Mouse (Mus musculus): ENCODE measurements at regions not wholly inside any gene's neighbourhood (a gene's known extent, or its start where the extent isn't known, plus 50 kb on each side); places are given as distances from the start of the nearest gene placed in this dataset.

DNA sequence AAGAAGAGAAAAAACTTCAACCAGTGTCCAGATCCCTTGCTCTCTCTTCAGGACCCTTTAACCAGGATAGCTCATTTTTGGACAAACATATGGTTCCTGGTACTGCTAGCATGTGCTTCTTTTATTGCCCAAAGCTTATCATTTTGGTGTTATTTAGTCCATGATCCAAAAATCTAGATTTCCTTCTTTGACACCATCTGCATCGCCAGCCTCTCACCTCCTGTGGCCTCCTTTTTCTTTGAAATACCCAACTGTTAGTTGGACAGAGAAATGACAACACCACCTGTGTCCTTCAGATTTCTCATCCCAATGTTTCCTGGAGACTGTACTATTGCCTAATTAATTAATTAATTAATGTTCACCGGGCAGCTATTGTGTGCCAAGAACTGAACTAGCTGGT is 188.0 kb upstream of the Plppr1 start:
- DNase-seq = no peak

GRCm38 (mm10) chr4:48889074-48889592 is 169.9 kb upstream of the Plppr1 start:
- DNase-seq = no peak

GRCm38 (mm10) chr4:48904551-48904950 is 154.5 kb upstream of the Plppr1 start:
- no peak for DNase-seq

GRCm38 (mm10) chr4:48905196-48905867 is 153.7 kb upstream of the Plppr1 start:
- peak; percentile 5 for DNase-seq

DNA sequence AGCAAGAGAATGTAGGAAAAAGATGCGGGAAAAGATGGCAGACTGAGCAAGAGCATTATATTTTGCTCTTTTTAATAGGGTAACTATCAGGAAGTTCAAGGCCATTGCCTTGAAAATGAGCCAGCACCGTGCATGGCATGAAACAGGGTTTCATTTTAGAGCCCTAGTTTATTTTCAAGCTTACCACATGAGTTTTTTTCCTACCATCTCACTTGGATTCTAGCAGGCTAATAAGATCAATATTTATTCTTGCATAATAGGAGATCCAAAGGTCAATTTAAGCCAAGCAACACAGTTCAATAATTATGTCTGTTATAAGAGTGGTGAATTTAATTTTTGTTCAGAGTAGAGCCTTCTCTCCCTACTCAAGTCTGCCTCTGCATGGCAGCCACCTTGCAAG is 149.9 kb upstream of the Plppr1 start:
- peak; percentile 17 for DNase-seq

- no peak for DNase-seq
These were observed 145.8 kb upstream of the Plppr1 start for GRCm38 (mm10) chr4:48913301-48913700.

GRCm38 (mm10) chr4:48924576-48925459 is 134.3 kb upstream of the Plppr1 start:
- DNase-seq = no peak

DNA sequence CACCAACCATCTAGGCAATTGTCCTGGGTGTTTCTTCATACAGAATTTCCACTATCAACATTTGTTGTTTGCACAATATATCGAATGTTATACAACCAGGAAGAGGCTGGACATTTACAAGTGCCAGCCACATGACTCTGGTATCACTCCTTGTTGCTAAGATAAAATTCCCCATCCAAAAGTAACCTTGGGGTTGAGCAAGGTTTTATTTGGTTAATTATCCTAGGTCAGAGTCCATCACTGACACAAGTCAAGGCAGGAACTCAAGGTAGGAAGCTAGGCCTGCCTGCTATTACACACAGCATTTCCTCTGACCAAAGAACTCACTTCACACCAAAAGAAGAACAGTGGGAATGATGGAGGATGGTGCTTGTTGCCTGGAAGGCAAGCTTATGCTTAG is 120.7 kb upstream of the Plppr1 start:
- no peak for DNase-seq

DNA sequence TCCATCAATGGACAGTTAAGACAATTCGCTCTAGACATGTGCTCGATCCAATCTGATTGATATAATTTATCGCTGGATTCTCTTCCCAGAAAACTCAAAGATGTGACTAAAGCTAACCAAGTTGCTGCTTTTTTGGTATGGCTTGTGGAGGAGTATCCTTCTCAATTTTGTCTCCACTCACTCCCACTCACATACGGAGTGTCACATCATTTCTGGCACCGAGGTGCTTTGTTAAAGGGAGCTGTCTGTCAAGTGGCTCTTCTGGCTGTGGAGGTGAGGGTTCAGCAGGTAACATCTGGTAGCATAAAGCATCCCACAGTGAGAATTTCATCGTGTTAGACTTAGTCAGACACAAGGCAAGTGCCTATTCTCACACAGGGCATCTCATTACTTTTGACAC is 120.2 kb upstream of the Plppr1 start:
- no peak for DNase-seq

GRCm38 (mm10) chr4:48945266-48945818 is 113.7 kb upstream of the Plppr1 start:
- DNase-seq = no peak

DNA sequence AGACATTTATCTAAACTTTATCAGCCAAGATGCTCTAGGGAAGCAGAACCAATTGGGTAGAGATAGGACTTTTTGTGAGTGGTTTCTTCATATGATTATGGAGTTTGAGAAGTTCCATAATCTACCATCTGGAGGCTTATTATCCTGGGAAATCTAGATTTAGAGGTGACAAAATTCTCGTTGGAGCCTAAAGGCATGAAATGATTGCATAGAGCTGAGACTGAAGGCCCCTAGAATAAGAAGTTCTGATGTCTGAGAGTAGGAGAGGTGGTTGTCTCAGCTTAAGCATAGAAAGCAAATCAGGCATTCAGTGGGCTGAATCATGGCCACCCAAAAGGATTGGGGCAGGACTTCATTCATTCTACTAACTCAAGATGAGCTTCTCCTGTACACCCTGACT is 106.1 kb upstream of the Plppr1 start:
- no peak for DNase-seq

- DNase-seq = no peak
These were observed 83.3 kb upstream of the Plppr1 start for GRCm38 (mm10) chr4:48975810-48976209.

DNA sequence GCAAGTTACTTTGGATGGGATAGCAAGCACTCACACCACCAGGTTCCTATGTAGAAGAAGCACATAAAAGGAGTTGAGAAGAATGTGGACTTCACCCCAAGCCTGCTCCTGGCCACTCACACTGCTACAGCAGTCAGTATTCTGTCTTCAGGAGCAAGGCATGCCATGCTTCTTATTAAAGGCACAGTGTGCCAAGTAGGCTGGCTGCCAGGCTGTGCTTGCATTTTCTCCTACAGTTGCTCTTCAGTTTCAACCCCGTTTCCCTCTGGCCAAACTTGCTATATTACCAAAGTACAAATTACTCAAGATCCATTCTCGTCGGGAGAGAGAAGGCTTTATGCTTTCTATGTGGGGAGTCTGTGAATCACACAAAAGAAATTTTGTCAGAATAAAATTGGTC is 67.1 kb upstream of the Plppr1 start:
- DNase-seq = no peak
